Mouse (Mus musculus) MEL (cell line): ENCODE data around the gene Mfsd4a. TPM values are rescaled to one million over a fixed set of nuclear protein-coding genes. Genes with fewer than 3 reads are reported as not detected.

Experiments
- DNase-seq: peaks from one replicate; pipeline ENCODE4 v3.0.0; 2011; ENCODE audit warnings: low read depth, low spot score
- H3K27ac ChIP-seq: 2 replicates; pipeline ENCODE4 v1.5.1; 2012; ENCODE audit warnings: low read depth, mild to moderate bottlenecking, control low read depth, low read length, moderate library complexity; ENCODE audit not compliant: control insufficient read depth
- H3K27me3 ChIP-seq, 2 experiments: fragments of 150-350 bp in 1 of 2; sonication (generic) in 1 of 2; 2 replicates each; pipeline ENCODE4 v1.6.1; 2012; ENCODE audit warnings: low read length in 2 of 2, mild to moderate bottlenecking in 2 of 2, improper control_type of control experiment in 1 of 2, moderate library complexity in 1 of 2; ENCODE audit not compliant: insufficient read depth in 2 of 2, control insufficient read depth in 1 of 2
- H3K36me3 ChIP-seq, 2 experiments: 2 replicates each; pipeline ENCODE4 v1.6.1; 2012 to 2014; ENCODE audit warnings: low read length in 2 of 2, improper control_type of control experiment in 1 of 2, inconsistent platforms in 1 of 2, mild to moderate bottlenecking in 1 of 2; ENCODE audit not compliant: insufficient read depth in 2 of 2, control insufficient read depth in 1 of 2
- H3K4me1 ChIP-seq, 2 experiments: fragments of 150-350 bp in 1 of 2; sonication (generic) in 1 of 2; 2 replicates each; pipeline ENCODE4 v1.6.1; 2012; ENCODE audit warnings: low read length in 2 of 2, improper control_type of control experiment in 1 of 2, mild to moderate bottlenecking in 1 of 2; ENCODE audit not compliant: insufficient read depth in 2 of 2, control insufficient read depth in 1 of 2
- H3K4me3 ChIP-seq, 2 experiments: fragments of 150-350 bp in 1 of 2; sonication (generic) in 1 of 2; 2 replicates each; pipeline ENCODE4 v1.5.1; 2012; ENCODE audit warnings: low read depth in 2 of 2, low read length in 2 of 2, mild to moderate bottlenecking in 2 of 2, moderate library complexity in 2 of 2, control low read depth in 1 of 2, improper control_type of control experiment in 1 of 2; ENCODE audit not compliant: control insufficient read depth in 1 of 2, insufficient read depth in 1 of 2
- H3K79me2 ChIP-seq: 2 replicates; pipeline ENCODE4 v1.6.1; 2012; ENCODE audit warnings: mild to moderate bottlenecking, low read length, moderate library complexity; ENCODE audit not compliant: control insufficient read depth, poor library complexity, insufficient read depth
- H3K9ac ChIP-seq: 2 replicates; pipeline ENCODE4 v1.6.1; 2012; ENCODE audit warnings: low read depth, mild to moderate bottlenecking, control low read depth, low read length, moderate library complexity; ENCODE audit not compliant: control insufficient read depth, poor library complexity, severe bottlenecking
- H3K9me3 ChIP-seq: fragments of 150-350 bp; sonication (generic); replicated peaks from 2 replicates; pipeline ENCODE4 v1.6.1; 2012; ENCODE audit warnings: mild to moderate bottlenecking, low read length, improper control_type of control experiment, moderate library complexity; ENCODE audit not compliant: insufficient read depth
- BHLHE40 ChIP-seq: IDR thresholded peaks from 2 replicates; pipeline ENCODE4 v1.6.1; 2012; ENCODE audit warnings: low read depth, mild to moderate bottlenecking, inconsistent platforms, low read length, improper control_type of control experiment, borderline replicate concordance
- CTCF ChIP-seq, 3 experiments: IDR thresholded peaks in 2 of 3; conservative IDR thresholded peaks in 1 of 3; 2 replicates each; pipeline ENCODE4 v1.5.1; 2011 to 2012; ENCODE audit warnings: low read length in 3 of 3, low read depth in 2 of 3, mild to moderate bottlenecking in 2 of 3, improper control_type of control experiment in 1 of 3, inconsistent platforms in 1 of 3, mixed read lengths in 1 of 3, moderate library complexity in 1 of 3; ENCODE audit not compliant: control insufficient read depth in 1 of 3, insufficient read depth in 1 of 3, poor library complexity in 1 of 3, severe bottlenecking in 1 of 3
- E2F4 ChIP-seq: IDR thresholded peaks from 2 replicates; pipeline ENCODE4 v1.6.1; 2011; ENCODE audit warnings: low read depth, low read length, improper control_type of control experiment, borderline replicate concordance
- EP300 ChIP-seq, 2 experiments: IDR thresholded peaks; 2 replicates each; pipeline ENCODE4 v1.6.1; 2011; ENCODE audit warnings: improper control_type of control experiment in 2 of 2, low read length in 2 of 2, low read depth in 1 of 2, mild to moderate bottlenecking in 1 of 2
- ETS1 ChIP-seq: IDR thresholded peaks from 2 replicates; pipeline ENCODE4 v1.6.1; 2012; ENCODE audit warnings: low read depth, mild to moderate bottlenecking, inconsistent platforms, low read length, improper control_type of control experiment, moderate library complexity
- MAFK ChIP-seq: IDR thresholded peaks from 2 replicates; pipeline ENCODE4 v1.6.1; 2011; ENCODE audit warnings: low read depth, mild to moderate bottlenecking, low read length, improper control_type of control experiment, borderline replicate concordance
- MAX ChIP-seq: IDR thresholded peaks from 2 replicates; pipeline ENCODE4 v1.6.1; 2011; ENCODE audit warnings: low read length, improper control_type of control experiment
- MAZ ChIP-seq: IDR thresholded peaks from 2 replicates; pipeline ENCODE4 v1.6.1; 2012; ENCODE audit warnings: low read depth, mild to moderate bottlenecking, inconsistent platforms, low read length, improper control_type of control experiment
- MXI1 ChIP-seq: IDR thresholded peaks from 2 replicates; pipeline ENCODE4 v1.6.1; 2011; ENCODE audit warnings: mild to moderate bottlenecking, low read depth, low read length, improper control_type of control experiment
- MYB ChIP-seq: IDR thresholded peaks from 2 replicates; pipeline ENCODE4 v1.6.1; 2011; ENCODE audit warnings: mild to moderate bottlenecking, low read depth, low read length, improper control_type of control experiment
- NRF1 ChIP-seq: IDR thresholded peaks from 2 replicates; pipeline ENCODE4 v1.6.1; 2014; ENCODE audit warnings: low read depth, mild to moderate bottlenecking, inconsistent platforms, low read length, improper control_type of control experiment, moderate library complexity; ENCODE audit not compliant: poor library complexity, insufficient read depth, severe bottlenecking
- RAD21 ChIP-seq: IDR thresholded peaks from 2 replicates; pipeline ENCODE4 v1.6.1; 2011; ENCODE audit warnings: mild to moderate bottlenecking, low read depth, low read length, improper control_type of control experiment
- SMC3 ChIP-seq: IDR thresholded peaks from 2 replicates; pipeline ENCODE4 v1.6.1; 2011; ENCODE audit warnings: low read depth, low read length, improper control_type of control experiment
- TCF12 ChIP-seq: IDR thresholded peaks from 2 replicates; pipeline ENCODE4 v1.6.1; 2014; ENCODE audit warnings: low read depth, mild to moderate bottlenecking, inconsistent platforms, low read length, improper control_type of control experiment, moderate library complexity
- UBTF ChIP-seq: IDR thresholded peaks from 2 replicates; pipeline ENCODE4 v1.6.1; 2012; ENCODE audit warnings: low read depth, mild to moderate bottlenecking, inconsistent platforms, low read length, improper control_type of control experiment, moderate library complexity, borderline replicate concordance; ENCODE audit not compliant: insufficient read depth
- ZC3H11A ChIP-seq: IDR thresholded peaks from 2 replicates; pipeline ENCODE4 v1.6.1; 2012; ENCODE audit warnings: low read depth, mild to moderate bottlenecking, inconsistent platforms, low read length, improper control_type of control experiment
- polyA plus RNA-seq, 2 experiments: library from polyadenylated mRNA; stranded (reverse) in 1 of 2; unstranded in 1 of 2; fragments of >175 nt in 1 of 2; fragments of >200 nt in 1 of 2; gene quantifications; 2 replicates each; pipeline versions ENCODE4 v1.2.1 to v1.2.4; 2012; ENCODE audit warnings: low replicate concordance in 2 of 2, low read depth in 1 of 2; ENCODE audit not compliant: insufficient read length in 2 of 2, insufficient read depth in 1 of 2, missing spikeins in 1 of 2
- total RNA-seq: library from RNA; depleted of rRNA; stranded (reverse); fragments of 300-350 nt; gene quantifications from 2 replicates; pipeline ENCODE4 v1.2.3, GENCODE M21; 2012; rRNA removed

Gene Mfsd4a
- 2.7 and 3.6 TPM in 2 replicates for total RNA-seq
- polyA plus RNA-seq = 10 to 100 TPM in 1 of 2 experiments, not detected in 1; 15.5 TPM

- peak; percentile 36 for DNase-seq
- Histone ChIP-seq H3K9me3 (no peaks in the 10 kb centered on the region), H3K79me2 (no peaks in the 10 kb centered on the region), H3K27ac (no peak within 1 kb of the TSS), H3K4me1 (peaks cover 2 to 19% of the 10 kb centered on the region in 2 experiments; a peak in 3 of 4 replicates), H3K4me3 (peak within 1 kb of the TSS; percentile 47 to 58), H3K27me3 (peaks cover 9 to 11% of the 10 kb centered on the region in 2 experiments), H3K36me3 (peaks cover 0 to 8% of the 10 kb centered on the region in 2 experiments; a peak in 2 of 4 replicates), H3K9ac (peak within 1 kb of the TSS; percentile 59)
- no peak for TF ChIP-seq RAD21
- peak; percentile 69; the same call in 1 of the 2 replicates for TF ChIP-seq UBTF
- 0 out of 2 replicates have a peak, but pooled peaks have one; percentile 36 for TF ChIP-seq MAZ
- peak in 1 of 3 experiments; percentile 21; a peak in 1 of 6 replicates for TF ChIP-seq CTCF (IDR thresholded peaks at IDR 0.05 in 2 of 3, conservative IDR thresholded peaks at IDR 0.05 in 1 of 3; ENCODE audit: control insufficient read depth in 1 of 3, insufficient read depth in 1 of 3, low read depth in 2 of 3, low read length in 3 of 3, poor library complexity in 1 of 3, severe bottlenecking in 1 of 3)
- TF ChIP-seq MAX = peak; percentile 62
- TF ChIP-seq NRF1 = no peak
- TF ChIP-seq MYB = no peak
- no peak for TF ChIP-seq ZC3H11A
- TF ChIP-seq EP300 (IDR thresholded peaks at IDR 0.05; ENCODE audit: low read depth in 1 of 2, low read length in 2 of 2) = no peak
- TF ChIP-seq E2F4 = no peak
- 0 out of 2 replicates have a peak, but pooled peaks have one; percentile 34 for TF ChIP-seq MXI1
Measured at GRCm38 (mm10) chr1:132067261-132068255, at the start of gene Mfsd4a. Gene Mfsd4a, minus strand, starts transcription at chr1:132068062.

GRCm38 (mm10) chr1:132116606-132117005, 48.7 kb upstream of the Mfsd4a start:
- Histone ChIP-seq H3K27me3 (no peaks in the 10 kb centered on the region), H3K4me3 (no peak overlapping the region), H3K9ac (no peak overlapping the region), H3K36me3 (no peaks in the 10 kb centered on the region), H3K9me3 (no peaks in the 10 kb centered on the region), H3K79me2 (no peaks in the 10 kb centered on the region), H3K27ac (no peak overlapping the region), H3K4me1 (no peaks in the 10 kb centered on the region)
- DNase-seq = peak; percentile 77
- TF ChIP-seq RAD21 = peak; percentile 90
- TF ChIP-seq MAFK = no peak
- peak; percentile 77 to 93 (median 92) for TF ChIP-seq CTCF (IDR thresholded peaks at IDR 0.05 in 2 of 3, conservative IDR thresholded peaks at IDR 0.05 in 1 of 3; ENCODE audit: control insufficient read depth in 1 of 3, insufficient read depth in 1 of 3, low read depth in 2 of 3, low read length in 3 of 3, poor library complexity in 1 of 3, severe bottlenecking in 1 of 3)
- peak; percentile 82 for TF ChIP-seq ZC3H11A
- TF ChIP-seq TCF12 = no peak
- no peak for TF ChIP-seq NRF1
- TF ChIP-seq ETS1 = no peak
- peak; percentile 94 for TF ChIP-seq SMC3
- peak; percentile 29; the same call in 1 of the 2 replicates for TF ChIP-seq BHLHE40
- peak; percentile 84; the same call in 1 of the 2 replicates for TF ChIP-seq MAZ
